Mouse (Mus musculus) adrenal gland, postnatal 10 days (tissue): ENCODE results near the gene Dync1li2. TPM values are rescaled to one million over a fixed set of nuclear protein-coding genes. Genes with fewer than 3 reads are reported as not detected.
A peak's percentile ranks its signal among the peaks of the same experiment; 100 is the strongest.

ENCODE experiments used
- DNase-seq: peaks from one replicate; pipeline ENCODE4 v3.0.0; 2021; ENCODE audit warnings: mixed read lengths
- total RNA-seq, 2 experiments: library from RNA; stranded (reverse); gene quantifications; 2 replicates each; pipeline ENCODE4 v1.2.3; 2021

Gene Dync1li2
- total RNA-seq, 2 experiments from 2014 or later = 108 to 128 TPM

GRCm38 (mm10) chr8:104414204-104414603 lies 28.6 kb downstream of the Dync1li2 start:
- DNase-seq = no peak

DNA sequence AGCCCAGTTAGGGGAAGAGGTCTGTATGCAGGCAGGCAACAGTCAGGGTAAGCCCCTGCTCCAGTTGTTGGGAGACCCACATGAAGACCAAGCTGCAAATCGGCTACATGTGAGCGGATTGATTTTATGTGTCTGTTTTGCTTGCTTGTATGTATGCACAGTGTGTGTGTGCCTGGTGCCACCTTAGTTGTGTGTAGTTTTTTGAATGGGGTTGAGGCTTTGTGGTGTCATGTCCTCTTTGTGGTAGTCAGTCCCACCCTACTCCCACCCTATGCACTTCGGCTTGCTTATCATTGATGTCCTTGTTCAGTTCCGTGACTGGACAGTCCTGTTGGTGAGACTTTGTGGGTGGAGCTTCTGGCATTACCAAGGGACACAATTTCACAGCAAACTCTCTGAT lies 29.1 kb downstream of the Dync1li2 start:
- DNase-seq = no peak

DNA sequence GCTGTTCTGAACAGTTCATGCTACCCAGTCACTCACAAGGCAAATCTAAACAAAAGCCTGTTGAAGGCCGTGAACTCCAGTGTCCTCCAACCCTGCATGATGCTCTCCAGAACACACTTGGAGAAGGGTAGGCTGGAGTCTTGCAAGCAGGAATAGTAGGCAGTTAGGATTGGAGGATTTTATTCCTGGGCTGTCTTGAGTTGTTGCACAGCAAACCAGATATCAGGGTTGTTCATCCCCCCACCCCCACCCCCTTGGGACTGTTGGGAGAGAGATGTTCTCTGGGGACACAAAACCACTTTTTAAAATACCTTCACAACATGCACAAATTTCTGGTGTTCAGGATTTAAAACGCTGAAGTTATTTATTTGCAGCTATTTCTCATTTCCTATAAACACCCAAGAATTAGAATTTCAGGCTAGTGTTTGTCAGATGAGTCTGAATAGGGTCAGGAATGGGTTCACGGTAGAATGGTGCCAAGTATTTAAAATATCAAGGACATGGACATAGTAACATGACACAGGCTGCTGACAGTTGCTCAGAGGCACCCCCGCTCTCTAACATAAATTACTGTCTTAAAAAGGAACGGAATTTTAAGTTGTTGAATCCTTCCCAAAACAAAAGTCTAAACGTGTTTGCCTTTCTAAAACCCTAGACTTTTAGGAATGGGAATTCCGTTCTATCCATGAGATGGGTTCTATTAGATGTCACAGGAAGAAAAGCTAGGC lies 29.9 kb downstream of the Dync1li2 start:
- no peak for DNase-seq

GRCm38 (mm10) chr8:104411972-104412371 lies 30.9 kb downstream of the Dync1li2 start:
- no peak for DNase-seq

GRCm38 (mm10) chr8:104411468-104411867 lies 31.4 kb downstream of the Dync1li2 start:
- DNase-seq = no peak

- DNase-seq = no peak
These were observed 32.1 kb downstream of the Dync1li2 start for GRCm38 (mm10) chr8:104410628-104411273.

DNA sequence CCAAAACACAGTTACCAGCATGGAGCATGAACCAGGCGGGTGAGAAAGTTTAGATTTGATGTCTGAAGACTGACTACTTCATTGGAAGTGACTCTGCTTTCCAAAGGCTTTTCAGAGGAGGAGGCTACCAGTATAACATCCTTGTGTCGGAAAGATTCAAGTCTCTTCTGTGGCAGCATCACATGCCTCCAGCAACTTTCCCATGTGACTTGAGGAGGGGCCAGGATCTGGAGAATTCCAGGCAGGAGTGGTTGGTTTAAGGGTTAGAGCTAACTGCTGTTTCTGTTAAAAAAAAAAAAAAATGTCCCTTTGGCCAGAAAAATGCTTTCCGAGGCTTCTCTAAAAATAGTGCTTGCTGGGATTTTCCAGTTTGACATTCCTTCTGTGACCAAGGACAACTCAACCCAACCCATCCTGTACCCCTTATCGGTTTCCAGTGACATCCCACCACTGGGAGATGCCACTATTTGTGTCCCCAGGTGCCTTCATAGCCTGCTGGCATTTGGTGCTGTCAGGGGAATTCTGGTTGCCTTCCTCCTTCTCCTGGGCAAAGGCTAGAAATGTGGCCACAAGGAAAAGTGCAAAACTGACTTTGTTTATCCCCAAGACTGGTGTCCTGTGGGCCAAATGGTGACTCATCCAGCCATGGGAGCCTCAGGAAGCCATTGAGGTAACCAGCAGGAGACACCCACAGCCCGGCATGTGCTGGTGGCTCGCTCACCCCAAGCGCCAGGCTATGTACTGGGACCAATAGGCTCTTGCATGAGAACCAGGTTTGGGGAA lies 34.3 kb downstream of the Dync1li2 start:
- DNase-seq = no peak

DNA sequence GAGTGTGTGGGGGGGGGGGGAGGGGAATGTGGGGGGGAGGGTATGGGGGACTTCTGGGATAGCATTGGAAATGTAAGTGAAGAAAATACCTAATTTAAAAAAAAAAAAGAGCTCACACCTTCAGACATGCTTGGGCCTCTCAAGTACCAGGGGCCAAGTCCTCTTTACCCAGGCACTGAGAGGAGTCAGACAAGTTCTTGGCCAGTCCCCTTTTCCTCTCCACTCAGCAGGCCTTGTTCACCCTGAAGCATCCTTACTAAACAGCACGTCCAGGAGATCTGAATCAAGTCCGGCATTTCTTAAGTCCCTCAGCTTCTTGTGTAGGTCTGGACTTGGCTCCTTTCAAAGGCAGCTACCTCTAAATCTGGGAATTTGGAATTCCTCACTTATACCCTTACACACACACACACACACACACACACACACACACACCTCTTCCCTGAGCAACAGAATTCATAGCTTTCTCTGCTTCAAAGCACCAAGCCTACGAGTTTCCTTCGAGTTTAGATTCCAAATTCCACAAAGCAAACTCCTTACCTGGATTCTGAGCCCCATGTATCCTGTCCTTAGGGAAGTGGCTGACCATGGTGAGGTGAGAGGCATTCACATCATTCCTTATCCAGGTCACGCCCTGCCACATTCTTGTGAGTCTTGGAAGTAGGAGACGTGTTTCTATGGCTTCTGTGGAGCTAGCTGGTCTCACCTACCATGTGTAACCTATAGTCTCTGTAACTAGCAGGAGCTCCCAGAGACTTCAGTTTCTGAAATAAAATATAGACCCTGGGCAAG lies 36.3 kb downstream of the Dync1li2 start:
- DNase-seq = no peak

DNA sequence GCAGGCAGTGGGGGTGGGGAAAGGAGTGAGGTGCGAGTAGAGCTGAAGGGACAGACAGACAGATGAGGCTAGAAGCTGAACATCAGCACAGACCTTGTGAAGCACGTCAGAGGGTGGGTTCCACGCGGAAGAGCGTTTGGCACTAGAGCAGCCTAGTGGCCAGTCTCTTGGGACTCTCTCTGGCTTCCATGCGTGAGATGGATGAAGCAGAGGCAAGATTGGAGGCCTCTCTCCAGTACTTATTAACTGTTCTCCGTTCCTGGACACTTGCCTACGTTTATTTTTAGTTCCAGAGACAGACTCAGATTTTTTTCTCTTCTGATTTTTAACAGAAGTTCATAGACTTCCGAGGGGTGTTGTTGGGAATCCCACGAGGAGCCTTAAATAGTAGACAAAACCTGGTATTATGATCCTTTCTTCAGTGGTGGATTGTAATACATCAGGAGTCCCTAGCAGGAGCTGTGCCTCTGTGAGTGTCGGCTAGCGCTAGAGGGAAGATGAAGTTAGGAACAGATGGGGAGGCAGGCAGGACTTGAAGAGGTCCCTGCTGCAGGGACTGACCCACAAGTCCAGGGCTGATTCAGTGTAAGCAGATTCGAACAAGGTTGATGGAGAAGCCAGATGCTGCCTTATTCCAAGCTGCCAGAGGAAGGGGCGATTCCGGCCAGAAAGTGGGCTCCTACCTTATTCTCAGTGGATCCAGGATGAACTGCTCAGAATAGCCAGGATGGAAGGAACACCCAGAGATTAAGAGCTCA lies 37.2 kb downstream of the Dync1li2 start:
- no peak for DNase-seq

DNA sequence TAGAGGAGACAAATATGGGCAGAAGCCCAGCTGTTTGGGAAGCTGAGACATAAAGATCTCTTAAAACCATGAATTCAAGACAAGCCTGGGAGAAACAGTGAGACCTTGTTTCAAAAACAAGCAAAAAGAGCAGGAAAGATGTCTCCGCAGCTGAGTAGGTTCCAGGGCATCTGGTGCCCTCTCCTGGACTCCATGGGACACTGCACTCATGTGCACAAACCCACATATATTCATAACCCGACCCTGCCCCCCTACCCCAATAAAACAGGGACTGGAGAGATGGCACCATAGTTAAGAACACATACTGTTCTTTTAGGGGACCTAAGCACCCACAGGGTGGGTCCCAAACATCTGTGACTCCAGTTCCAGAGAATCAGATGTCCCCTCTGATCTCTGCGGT lies 39.3 kb downstream of the Dync1li2 start:
- DNase-seq = no peak

DNA sequence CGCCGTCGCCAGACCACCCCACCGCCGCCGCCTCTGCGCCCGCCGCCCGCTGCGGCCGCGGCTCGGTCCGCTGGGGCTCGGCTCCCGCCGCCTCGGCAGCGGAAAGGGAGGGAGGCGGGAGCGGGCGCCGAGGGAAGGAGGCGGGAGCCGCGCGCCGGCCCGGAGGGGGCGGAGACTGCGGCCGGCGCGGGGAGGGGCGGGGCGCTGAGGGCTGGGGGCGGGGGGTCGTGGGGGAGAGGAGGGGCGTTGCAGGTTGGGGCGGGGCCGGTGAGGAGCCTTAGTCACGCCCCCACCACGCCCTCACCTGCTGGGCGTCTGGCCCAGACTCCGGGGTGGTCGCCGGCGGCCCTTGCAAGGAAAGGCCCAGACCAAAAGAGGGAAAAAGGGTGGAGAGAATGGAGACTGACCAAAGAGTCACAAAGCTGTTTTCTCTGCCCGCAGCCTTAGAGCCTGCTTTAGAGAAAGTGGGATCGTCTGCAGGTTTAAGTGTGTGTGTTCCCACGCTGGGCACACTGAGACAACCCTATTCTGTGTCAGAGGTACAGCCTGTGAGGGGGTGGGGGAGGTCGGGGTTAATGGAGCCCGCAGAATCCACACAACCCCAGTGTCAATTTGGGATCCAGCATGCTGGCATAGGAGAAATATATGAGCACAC lies 47.0 kb downstream of the Dync1li2 start, which contains the start of gene Cmtm4:
Cmtm4 (minus strand) TSS at position 105 of the 655 bp plus-strand sequence.
- peak; percentile 85 for DNase-seq

DNA sequence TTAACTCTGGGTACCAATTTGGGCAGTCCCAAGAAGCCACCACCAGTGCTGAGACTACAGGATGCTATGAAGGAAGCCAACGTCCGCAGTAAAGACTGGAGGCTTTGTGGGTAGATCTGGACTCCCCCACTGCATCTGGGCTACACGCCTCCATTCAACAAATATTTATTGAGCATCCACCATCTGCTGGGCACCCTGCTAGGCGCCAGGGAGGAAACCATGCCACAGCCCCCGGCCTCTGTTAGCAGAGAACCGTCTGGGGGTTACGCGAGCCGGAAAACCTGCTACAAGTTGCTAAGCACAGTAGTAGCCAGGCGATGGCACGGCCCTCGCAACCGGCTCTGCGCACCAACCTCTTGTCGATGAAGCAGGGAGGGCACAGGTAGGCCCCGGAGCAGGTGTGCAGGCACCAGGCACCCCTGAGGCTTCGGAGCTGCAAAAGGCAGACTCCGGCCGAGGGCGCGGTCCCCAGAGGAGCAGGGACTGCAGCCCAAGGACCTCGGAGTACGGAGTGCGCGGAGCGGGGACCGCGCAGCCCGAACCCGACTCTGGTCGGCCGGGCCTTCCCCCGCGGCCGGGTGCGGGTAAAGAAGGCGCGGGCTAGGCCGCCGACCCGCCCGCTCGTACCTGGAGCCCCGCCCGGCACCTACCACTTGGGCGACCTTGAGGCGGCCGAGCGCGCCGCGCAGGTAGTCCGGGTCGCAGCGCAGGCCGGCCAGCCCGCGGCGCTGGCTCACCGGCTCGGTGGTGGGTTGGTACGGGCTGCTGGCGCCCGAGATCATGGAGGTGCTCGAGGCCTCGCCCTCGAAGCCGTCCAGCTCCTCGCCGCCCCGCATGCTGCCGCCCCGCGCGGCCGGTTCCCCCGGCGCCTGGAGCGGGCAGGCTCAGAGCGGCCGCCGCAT lies 47.8 kb downstream of the Dync1li2 start:
- peak; percentile 60 for DNase-seq

GRCm38 (mm10) chr8:104393767-104394166 lies 49.1 kb downstream of the Dync1li2 start:
- DNase-seq = no peak

- no peak for DNase-seq
These were observed 49.7 kb downstream of the Dync1li2 start for GRCm38 (mm10) chr8:104393139-104393538.

GRCm38 (mm10) chr8:104390245-104390644 lies 52.6 kb downstream of the Dync1li2 start:
- no peak for DNase-seq

DNA sequence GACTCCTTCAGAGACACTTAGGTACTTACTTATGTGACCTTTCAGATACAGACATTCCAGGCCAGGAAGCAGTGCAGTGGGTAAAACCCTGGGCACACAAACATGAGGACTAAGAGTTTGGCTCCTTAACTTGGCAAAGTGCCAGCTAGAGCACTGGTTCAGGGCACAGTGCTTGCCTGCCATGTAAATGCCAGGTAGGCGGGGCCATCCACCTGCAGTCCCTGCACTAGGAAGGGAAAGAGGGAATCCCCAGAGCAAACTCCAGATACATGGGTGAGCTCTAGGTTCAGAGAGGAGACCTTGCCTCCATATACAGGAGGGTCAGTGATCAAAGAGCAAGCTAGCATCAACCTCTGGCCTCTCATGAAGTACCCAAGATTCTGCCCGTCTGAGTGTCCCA lies 54.9 kb downstream of the Dync1li2 start:
- DNase-seq = peak; percentile 76

DNA sequence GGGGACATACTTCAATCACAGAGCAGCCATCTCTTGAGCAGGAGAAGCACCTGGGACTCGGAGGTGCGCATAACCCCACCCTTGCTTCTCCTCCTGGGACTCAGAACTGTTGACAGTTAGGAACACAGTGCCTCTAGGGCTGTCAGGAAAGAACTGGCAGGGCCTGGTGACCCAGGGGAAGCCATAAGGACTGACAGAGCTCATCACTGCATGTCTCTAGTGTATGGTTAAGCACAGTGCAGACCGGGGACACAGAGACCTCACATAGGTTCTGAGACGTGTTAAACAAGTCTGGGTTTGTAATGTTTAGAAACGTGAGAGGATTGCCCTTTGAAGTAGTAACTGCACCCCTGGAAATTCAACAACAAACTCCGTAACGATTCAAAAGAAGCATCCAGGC lies 55.3 kb downstream of the Dync1li2 start:
- DNase-seq = no peak

DNA sequence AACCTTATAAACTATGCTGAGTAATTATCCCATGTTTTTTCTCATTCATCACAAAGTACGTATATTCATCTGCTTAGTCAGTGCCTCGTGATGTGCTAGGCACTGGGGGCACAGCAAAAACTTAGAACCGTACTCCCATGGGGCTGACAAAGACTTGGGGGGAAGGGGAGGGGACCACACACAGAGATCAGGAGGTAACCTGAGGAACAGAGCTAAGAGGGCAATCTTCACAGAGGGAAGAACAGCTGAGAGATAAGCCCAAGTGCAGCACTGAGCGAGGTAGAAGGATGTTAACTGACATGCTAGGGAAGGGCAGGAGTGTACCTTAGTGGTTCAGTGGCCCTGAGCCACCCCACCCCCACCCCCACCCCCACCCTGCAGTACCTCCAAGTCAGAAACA lies 56.2 kb downstream of the Dync1li2 start:
- DNase-seq = no peak

GRCm38 (mm10) chr8:104383977-104384376 lies 58.9 kb downstream of the Dync1li2 start:
- peak; percentile 64 for DNase-seq

- peak; percentile 38 for DNase-seq
These were observed 59.6 kb downstream of the Dync1li2 start for GRCm38 (mm10) chr8:104383296-104383695.
